Mouse (Mus musculus) myocyte (in vitro differentiated cells): ENCODE data around the gene Tmem161a.

ENCODE experiments used
- CEBPB ChIP-seq: IDR thresholded peaks from 2 replicates; pipeline ENCODE4 v1.6.1; 2011; ENCODE audit warnings: mild to moderate bottlenecking, moderate library complexity; ENCODE audit not compliant: poor library complexity, insufficient read depth, severe bottlenecking
- MYOG ChIP-seq, 3 experiments: IDR thresholded peaks; one replicate each; pipeline ENCODE4 v1.6.1; 2011; ENCODE audit warnings: control low read depth in 2 of 3, low read depth in 2 of 3, mild to moderate bottlenecking in 2 of 3; ENCODE audit not compliant: insufficient read length in 2 of 3, control insufficient read depth in 1 of 3, insufficient read depth in 1 of 3
- POLR2A ChIP-seq: IDR thresholded peaks from one replicate; pipeline ENCODE4 v1.6.1; 2011; ENCODE audit warnings: low read depth, mild to moderate bottlenecking, control low read depth, moderate library complexity; ENCODE audit not compliant: insufficient read length

DNA sequence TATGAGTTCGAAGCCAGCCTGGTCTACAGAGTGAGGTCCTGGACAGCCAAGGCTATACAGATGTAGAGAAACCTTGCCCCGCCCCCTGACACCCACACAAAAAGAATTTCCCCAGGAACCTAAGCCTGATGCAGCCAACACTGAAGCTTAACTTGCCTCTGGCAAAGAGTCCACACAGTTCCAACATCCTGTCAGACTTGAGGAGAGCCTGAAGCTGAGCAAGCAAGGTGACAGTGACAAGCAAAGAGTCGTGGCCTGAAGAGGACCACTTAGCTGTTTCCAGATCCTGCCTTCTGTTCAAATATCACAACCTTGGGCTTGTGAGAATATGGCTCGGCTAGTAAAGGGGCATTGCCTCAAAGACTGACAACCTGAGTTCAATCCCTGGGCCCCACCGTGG is 42.9 kb downstream of the Tmem161a start:
- no peak for TF ChIP-seq MYOG (IDR thresholded peaks at IDR 0.05; ENCODE audit: control insufficient read depth in 1 of 3, insufficient read depth in 1 of 3, insufficient read length in 2 of 3, low read depth in 2 of 3)
- TF ChIP-seq CEBPB, result no peak
- no peak for TF ChIP-seq POLR2A
